Mouse (Mus musculus): ENCODE measurements around the gene Qpct.
"Not testable (repeated sequence)": the region's sequence is repeated elsewhere in the genome, so short reads cannot be mapped to it uniquely, and the experiment has no call there.

Qpct gene

DNA sequence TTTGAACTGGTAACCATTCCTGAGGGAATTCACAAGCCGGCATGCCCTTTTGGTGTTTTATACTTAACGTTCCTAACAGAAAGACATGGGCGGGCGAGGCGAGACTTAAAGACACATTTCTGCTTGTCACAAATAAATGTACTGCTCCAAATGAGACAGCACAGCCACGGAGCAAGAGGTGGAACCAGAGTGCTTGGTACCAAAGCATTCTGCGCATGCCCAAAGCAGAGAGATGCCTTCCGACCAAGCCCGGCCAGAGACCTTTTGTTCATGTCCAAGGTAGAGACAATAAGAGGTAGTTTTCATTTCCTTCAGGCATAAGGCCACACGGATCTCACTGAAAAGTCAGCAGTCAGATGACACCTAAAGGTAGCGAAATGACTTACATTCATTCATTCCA lies 20.2 kb downstream of the Qpct start:
- DNase-seq (ENCODE audit: low read depth, low spot score), result no peak

DNA sequence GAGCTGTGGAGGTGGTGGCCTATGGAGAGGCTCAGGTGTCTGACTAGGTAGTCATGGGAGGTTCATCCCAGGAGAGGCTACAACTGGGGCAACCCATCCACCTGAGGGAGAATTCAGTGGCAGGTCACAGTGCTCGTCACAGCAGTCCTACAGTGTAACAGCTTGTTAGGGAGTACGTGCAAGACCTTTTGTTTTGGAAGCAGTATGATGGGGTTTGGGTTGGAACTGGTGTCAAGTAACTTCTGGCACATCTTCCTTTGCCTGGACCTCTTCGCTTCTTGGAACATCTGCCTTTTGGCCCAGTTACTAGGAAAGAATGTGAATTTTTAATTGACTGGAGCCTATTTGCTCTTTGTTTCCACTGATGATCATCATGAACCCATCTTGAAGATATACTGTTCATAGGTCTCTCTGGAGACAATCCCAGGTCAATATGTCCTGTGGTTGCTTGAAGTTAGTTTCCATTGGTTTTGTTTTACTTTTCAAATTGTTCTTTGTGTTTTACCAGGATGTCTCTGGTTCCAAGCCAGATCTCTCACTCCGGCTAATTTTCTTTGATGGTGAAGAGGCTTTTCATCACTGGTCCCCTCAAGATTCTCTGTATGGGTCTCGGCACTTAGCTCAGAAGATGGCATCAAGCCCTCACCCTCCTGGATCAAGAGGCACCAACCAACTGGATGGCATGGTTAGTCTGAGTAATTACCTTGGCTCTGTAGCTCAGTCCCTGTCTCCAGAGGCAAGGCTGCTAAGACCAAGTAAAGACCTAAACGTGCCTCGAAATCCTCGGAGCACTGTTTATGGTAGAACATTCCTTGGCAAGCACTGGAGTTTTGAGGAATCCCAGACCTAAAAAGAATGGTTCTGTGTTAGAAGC lies 25.5 kb downstream of the Qpct start:
- DNase-seq (ENCODE audit: low read depth, low spot score), result no peak

GRCm38 (mm10) chr17:79077848-79078146 lies 26.1 kb downstream of the Qpct start:
- DNase-seq (ENCODE audit: low read depth, low spot score), result no peak

DNA sequence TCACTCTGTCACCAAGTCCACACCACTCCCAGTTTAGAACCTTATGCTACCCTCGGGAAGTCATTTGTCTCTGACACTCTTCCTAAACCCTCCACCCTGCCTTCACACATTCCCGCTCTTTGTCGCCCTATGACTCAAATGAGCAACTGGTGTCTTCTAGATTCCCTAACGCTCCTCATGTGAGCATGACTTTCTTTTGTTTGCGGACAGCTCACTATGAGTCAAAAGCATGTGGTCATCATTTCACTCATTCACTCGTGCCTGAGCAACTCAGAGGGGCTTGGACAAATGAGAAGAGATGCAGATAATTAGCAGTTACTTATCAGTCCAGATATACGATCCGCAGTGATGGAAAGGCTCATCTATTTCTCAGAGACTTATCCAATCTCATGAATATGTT lies 26.5 kb downstream of the Qpct start:
- no peak for DNase-seq (ENCODE audit: low read depth, low spot score)

GRCm38 (mm10) chr17:79091710-79092109 lies 40.0 kb downstream of the Qpct start:
- no peak for DNase-seq (ENCODE audit: low read depth, low spot score)

- DNase-seq (ENCODE audit: low read depth, low spot score), result no peak
Observed at GRCm38 (mm10) chr17:79093286-79093975, 41.7 kb downstream of the Qpct start.

GRCm38 (mm10) chr17:79095624-79096023 lies 43.9 kb downstream of the Qpct start:
- DNase-seq (ENCODE audit: low read depth, low spot score), result no peak

DNA sequence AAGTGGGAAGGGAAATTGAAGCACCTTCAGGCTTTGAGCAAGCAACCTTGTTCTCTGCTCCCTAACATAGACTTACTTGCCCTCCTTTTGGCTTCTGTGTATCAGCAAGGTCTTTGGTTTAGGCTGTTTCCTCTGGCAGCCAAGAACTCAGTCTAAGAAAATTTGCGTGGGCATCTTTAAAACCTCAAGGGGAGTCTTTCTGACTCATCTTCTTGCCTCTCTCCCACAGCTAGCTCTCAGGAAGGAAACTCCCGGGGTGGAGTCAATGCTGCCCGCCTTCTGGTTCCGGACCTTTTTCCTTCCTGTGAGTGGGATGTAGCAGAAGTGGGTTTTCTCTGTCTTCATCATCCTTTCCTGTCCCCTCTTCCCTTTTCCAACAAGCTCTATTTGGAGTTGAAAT lies 48.2 kb downstream of the Qpct start:
- DNase-seq (ENCODE audit: low read depth, low spot score), result no peak

- no peak for DNase-seq (ENCODE audit: low read depth, low spot score)
Observed at GRCm38 (mm10) chr17:79108238-79108637, 56.5 kb downstream of the Qpct start.

DNA sequence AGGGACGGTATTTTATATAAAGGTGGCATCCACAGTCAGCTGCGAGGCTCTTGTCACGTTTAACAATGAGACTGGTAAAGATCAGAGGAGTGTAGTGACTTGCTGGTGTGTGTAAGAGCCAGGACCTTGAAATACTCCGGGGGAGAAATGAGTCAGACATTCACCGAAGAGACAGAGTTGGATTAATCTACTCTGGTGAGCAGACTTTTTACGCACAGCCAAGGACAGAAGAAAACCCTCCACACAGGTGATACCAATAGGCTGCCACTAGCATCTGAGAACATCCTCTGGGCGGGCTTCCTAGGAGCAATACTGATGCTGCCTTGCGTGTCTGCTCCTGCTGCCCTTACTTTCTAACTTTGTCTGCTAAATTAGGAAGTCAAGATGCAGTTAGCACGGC lies 57.9 kb downstream of the Qpct start:
- DNase-seq (ENCODE audit: low read depth, low spot score), result no peak

- DNase-seq (ENCODE audit: low read depth, low spot score), result peak; percentile 66
Observed at GRCm38 (mm10) chr17:79110936-79111348, 59.2 kb downstream of the Qpct start.

DNA sequence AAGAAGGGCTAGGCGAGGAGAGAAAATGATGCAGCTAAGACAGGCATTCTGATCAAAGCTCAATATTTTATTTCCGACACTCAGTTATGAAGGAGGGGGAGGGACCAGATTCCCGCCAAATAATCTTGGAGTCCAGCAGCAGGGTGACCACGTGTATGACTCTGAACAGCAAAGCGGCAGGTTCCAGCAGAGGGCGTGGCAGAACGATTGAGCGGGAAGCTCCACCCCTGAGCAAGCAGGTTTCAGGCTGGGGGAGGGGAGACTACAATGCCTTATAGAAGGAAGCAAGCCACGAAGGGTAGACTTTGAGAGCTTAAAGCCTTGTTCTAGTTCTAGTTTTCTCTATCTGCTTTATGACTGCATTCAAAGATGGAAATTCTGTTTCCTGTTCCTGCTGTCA lies 63.5 kb downstream of the Qpct start:
- DNase-seq (ENCODE audit: low read depth, low spot score), result not testable (repeated sequence)

DNA sequence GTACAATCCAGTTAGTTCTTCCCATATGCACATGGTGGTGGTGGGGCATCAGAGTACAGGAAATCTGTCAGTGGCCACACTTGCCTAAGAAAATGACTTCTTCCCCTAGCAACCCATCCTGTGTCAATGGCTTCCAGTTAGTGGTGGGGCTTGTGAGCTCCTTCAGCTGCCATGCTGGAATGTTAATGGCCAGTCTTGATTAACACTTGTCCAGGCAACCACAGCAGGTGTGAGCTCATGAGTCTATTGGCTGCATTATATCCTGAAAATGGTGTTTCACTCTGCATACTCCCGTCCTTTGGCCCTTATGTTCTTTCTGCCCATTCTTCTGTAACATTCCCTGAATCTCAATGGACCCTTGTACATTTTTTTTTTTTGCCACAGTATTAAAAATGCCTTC lies 67.4 kb downstream of the Qpct start:
- DNase-seq (ENCODE audit: low read depth, low spot score), result no peak

DNA sequence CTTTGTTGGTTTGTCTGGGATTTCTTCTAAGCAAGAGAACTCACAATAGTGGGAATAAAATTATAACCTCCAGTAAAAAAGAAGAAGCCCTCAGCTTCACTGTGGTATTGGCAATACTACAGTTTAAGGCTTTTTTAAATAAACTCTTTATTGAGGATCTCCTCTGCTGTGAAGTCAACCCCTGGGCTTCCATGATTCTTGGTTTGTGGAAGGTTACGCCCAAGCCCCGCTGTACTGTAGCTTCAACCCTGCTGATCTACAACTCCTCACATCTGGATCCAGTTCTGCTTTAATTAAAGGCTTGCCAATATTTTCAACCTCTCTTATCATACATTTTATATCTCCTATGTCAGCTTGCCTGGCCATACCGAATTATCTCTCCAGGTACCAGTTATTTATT lies 68.6 kb downstream of the Qpct start:
- no peak for DNase-seq (ENCODE audit: low read depth, low spot score)

DNA sequence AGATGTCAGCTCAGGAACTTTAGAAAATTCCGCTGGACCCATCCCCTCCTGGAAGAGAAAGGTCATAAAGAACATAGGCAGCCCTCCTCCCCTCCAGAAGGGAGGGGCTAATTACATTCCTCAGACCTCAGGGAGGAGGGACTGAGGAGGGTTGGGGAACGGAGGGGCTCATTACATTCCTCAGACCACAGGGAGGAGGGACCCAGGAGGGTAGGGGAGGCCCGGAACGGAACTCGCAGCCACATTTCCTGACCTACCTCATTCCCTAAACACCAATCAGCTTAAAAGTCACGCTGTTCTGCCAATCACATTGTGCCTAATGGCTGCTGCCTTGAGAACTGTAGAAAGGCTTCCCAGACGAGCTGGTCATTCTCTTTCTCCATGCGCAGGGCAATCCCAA lies 82.0 kb downstream of the Qpct start:
- DNase-seq (ENCODE audit: low read depth, low spot score), result no peak

DNA sequence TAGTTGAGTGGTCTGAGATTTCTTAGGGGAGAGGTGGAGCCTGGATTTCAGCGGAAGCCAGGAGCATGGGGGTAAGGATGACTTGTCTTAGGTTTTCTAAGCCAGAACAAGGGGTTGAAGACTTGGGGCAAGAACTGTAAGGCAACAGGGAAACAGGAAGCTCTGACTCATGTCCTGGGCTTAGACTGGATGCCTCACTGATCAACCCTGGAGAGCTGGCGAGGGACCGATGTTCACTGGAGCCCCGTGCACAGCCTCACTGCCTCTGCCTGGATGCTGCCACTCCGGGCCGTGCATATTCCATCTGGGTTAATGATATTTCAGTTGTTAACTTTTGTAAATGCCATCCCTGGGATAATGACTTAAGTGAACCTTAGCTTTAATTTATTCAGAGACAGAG lies 84.1 kb downstream of the Qpct start:
- no peak for DNase-seq (ENCODE audit: low read depth, low spot score)

- no peak for DNase-seq (ENCODE audit: low read depth, low spot score)
Observed at GRCm38 (mm10) chr17:79136401-79136800, 84.7 kb downstream of the Qpct start.

All from mesoderm, embryonic 11.5 days (tissue).